Mouse (Mus musculus) stomach, embryonic 15.5 days (tissue): ENCODE data around the gene Vmn1r173. TPM values are rescaled to one million over a fixed set of nuclear protein-coding genes. Genes with fewer than 3 reads are reported as not detected.
"Not testable (repeated sequence)": the region's sequence is repeated elsewhere in the genome, so short reads cannot be mapped to it uniquely, and the experiment has no call there.

Source experiments
- ATAC-seq: fragments of 200-750 bp; cut with Nextera tagmentation; 2 replicates; pipeline ENCODE4 v1.8.0; 2017; ENCODE audit warnings: low read depth, moderate number of reproducible peaks, moderate TSS enrichment; ENCODE audit not compliant: insufficient read depth, low FRiP score
- H3K27ac ChIP-seq: fragments of 300-500 bp; sonication (generic); 2 replicates; pipeline ENCODE4 v1.5.1; 2015; ENCODE audit warnings: mild to moderate bottlenecking, inconsistent platforms
- H3K27me3 ChIP-seq: fragments of 300-500 bp; sonication (generic); replicated peaks from 2 replicates; pipeline ENCODE4 v1.6.1; 2015; ENCODE audit warnings: inconsistent platforms
- H3K36me3 ChIP-seq: fragments of 300-500 bp; sonication (generic); 2 replicates; pipeline ENCODE4 v1.6.1; 2015; ENCODE audit warnings: inconsistent platforms
- H3K4me1 ChIP-seq: fragments of 300-500 bp; sonication (generic); 2 replicates; pipeline ENCODE4 v1.6.1; 2015; ENCODE audit warnings: inconsistent platforms
- H3K4me2 ChIP-seq: fragments of 300-500 bp; sonication (generic); 2 replicates; pipeline ENCODE4 v1.6.1; 2015; ENCODE audit warnings: mild to moderate bottlenecking, inconsistent platforms
- H3K4me3 ChIP-seq: fragments of 300-500 bp; sonication (generic); replicated peaks from 2 replicates; pipeline ENCODE4 v1.5.1; 2015; ENCODE audit warnings: inconsistent platforms
- H3K9ac ChIP-seq: fragments of 300-500 bp; sonication (generic); 2 replicates; pipeline ENCODE4 v1.6.1; 2015; ENCODE audit warnings: inconsistent platforms
- H3K9me3 ChIP-seq: fragments of 300-500 bp; sonication (generic); 2 replicates; pipeline ENCODE4 v1.6.1; 2016; ENCODE audit warnings: inconsistent platforms
- WGBS: fragments of 180-500 bp; shearing (Covaris S2); methylation state at CpG from one replicate; pipeline ENCODE4 v1.1.7; 2015; 5-methylcytosine and 5-hydroxymethylcytosine counted together
- polyA plus RNA-seq: library from polyadenylated mRNA; unstranded; fragments of >200 nt; fragmentation: Nextera tagmentation; extraction: Ambion mirVana; gene quantifications from 2 replicates; pipeline ENCODE4 v1.2.1, GENCODE M21; 2015

The Vmn1r173 gene
- not detected in 2 replicates for polyA plus RNA-seq

- H3K27ac ChIP-seq, H3K4me2 ChIP-seq, H3K9me3 ChIP-seq, H3K27me3 ChIP-seq, ATAC-seq, H3K4me3 ChIP-seq, H3K9ac ChIP-seq, H3K4me1 ChIP-seq, H3K36me3 ChIP-seq: not testable (repeated sequence)
- 53% methylated on average over 1 of the region's 1 CpGs for WGBS
These were observed at the start of gene Vmn1r173 for GRCm38 (mm10) chr7:23700403-23700802. Gene Vmn1r173, plus strand, starts transcription at chr7:23700703.

GRCm38 (mm10) chr7:23658016-23658415, 42.5 kb upstream of the Vmn1r173 start, which contains the start of gene Vmn1r172:
Gene Vmn1r172, plus strand, starts transcription at chr7:23658316.
- Histone ChIP-seq H3K4me1 (no peaks in the 10 kb centered on the region), H3K9ac (no peak within 1 kb of the TSS), H3K27ac (no peak within 1 kb of the TSS), H3K4me3 (no peak within 1 kb of the TSS), H3K27me3 (no peaks in the 10 kb centered on the region), H3K4me2 (no peak within 1 kb of the TSS), H3K36me3 (no peaks in the 10 kb centered on the region), H3K9me3 (no peaks in the 10 kb centered on the region)
- no peak for ATAC-seq
- WGBS, result 58% methylated on average over 2 of the region's 2 CpGs

- H3K27ac ChIP-seq, H3K9me3 ChIP-seq, H3K4me1 ChIP-seq, H3K9ac ChIP-seq, ATAC-seq, H3K4me3 ChIP-seq, H3K4me2 ChIP-seq, H3K36me3 ChIP-seq, H3K27me3 ChIP-seq: not testable (repeated sequence)
- WGBS, result 45% methylated on average over 1 of the region's 1 CpGs
These were observed 51.5 kb downstream of the Vmn1r173 start, which contains the start of gene Vmn1r174 for GRCm38 (mm10) chr7:23751970-23752369. Gene Vmn1r174, plus strand, starts transcription at chr7:23752270.

Other genes with a start within 250 kb of the Vmn1r173 start
- gene Vmn1r167, start 193.5 kb upstream of the Vmn1r173 start, polyA plus RNA-seq, result not detected in 2 replicates
- gene Vmn1r168, start 161.0 kb upstream of the Vmn1r173 start, polyA plus RNA-seq, result not detected in 2 replicates
- gene Vmn1r169, start 125.2 kb upstream of the Vmn1r173 start, polyA plus RNA-seq, result not detected in 2 replicates
- not detected in 2 replicates for gene Vmn1r170, start 94.5 kb upstream of the Vmn1r173 start, polyA plus RNA-seq
- gene Vmn1r171, start 70.0 kb upstream of the Vmn1r173 start, polyA plus RNA-seq, result not detected in 2 replicates
- not detected in 2 replicates for gene Vmn1r172, start 42.4 kb upstream of the Vmn1r173 start, polyA plus RNA-seq
- not detected in 2 replicates for gene Vmn1r174, start 51.6 kb downstream of the Vmn1r173 start, polyA plus RNA-seq
- gene Vmn1r175, start 109.9 kb downstream of the Vmn1r173 start, polyA plus RNA-seq, result not detected in 2 replicates
- not detected in 2 replicates for gene Vmn1r176, start 136.7 kb downstream of the Vmn1r173 start, polyA plus RNA-seq
- not detected in 2 replicates for gene Vmn1r177, start 165.7 kb downstream of the Vmn1r173 start, polyA plus RNA-seq
- gene Vmn1r178, start 191.3 kb downstream of the Vmn1r173 start, polyA plus RNA-seq, result not detected in 2 replicates
- gene Vmn1r179, start 226.3 kb downstream of the Vmn1r173 start, polyA plus RNA-seq, result not detected in 2 replicates
- gene Vmn1r180, start 249.9 kb downstream of the Vmn1r173 start, polyA plus RNA-seq, result not detected in 2 replicates